Mouse (Mus musculus): ENCODE results near the gene Ccno. TPM values are rescaled to one million over a fixed set of nuclear protein-coding genes. Genes with fewer than 3 reads are reported as not detected.

Ccno gene
- total RNA-seq, 1 experiment: 10.8 TPM

- Histone ChIP-seq H3K9me3 (ENCODE audit: control insufficient read depth, insufficient read depth, low read depth, low read length) (no peaks in the 10 kb centered on the region), H3K4me3 (ENCODE audit: insufficient read depth in 1 of 2, low read depth in 1 of 2, low read length in 2 of 2, poor library complexity in 1 of 2, severe bottlenecking in 1 of 2) (0 out of 4 replicates have a peak overlapping the region, but pooled peaks of 1 of the 2 experiments have one; percentile 14), H3K4me1 (ENCODE audit: control insufficient read depth in 2 of 2, insufficient read depth in 2 of 2, low read length in 2 of 2, poor library complexity in 1 of 2) (peaks cover 3 to 5% of the 10 kb centered on the region in 2 experiments; a peak in 3 of 4 replicates), H3K9ac (ENCODE audit: insufficient read depth, low read depth, low read length, poor library complexity, severe bottlenecking) (0 out of 2 replicates have a peak overlapping the region, but pooled peaks have one; percentile 4), H3K27ac (ENCODE audit: insufficient read depth, low read depth, low read length, poor library complexity, severe bottlenecking) (0 out of 2 replicates have a peak overlapping the region, but pooled peaks have one; percentile 26), H3K36me3 (ENCODE audit: control insufficient read depth, insufficient read depth, low read length, poor library complexity, severe bottlenecking) (peaks cover 3% of the 10 kb centered on the region; the same call in 1 of the 2 replicates)
- DNase-seq (ENCODE audit: low read depth, low spot score): no peak
- no peak for TF ChIP-seq ZNF384 (IDR thresholded peaks at IDR 0.05; ENCODE audit: low read depth, low read length)
- TF ChIP-seq MAFK (IDR thresholded peaks at IDR 0.05; ENCODE audit: insufficient read depth, low read depth, low read length): peak; percentile 43; the same call in 1 of the 2 replicates
- in situ Hi-C loops (cut with MboI; ENCODE audit: low sequenced_read_pairs in 2 of 2, unreplicated experiment in 2 of 2): no loop called here
Observed at GRCm38 (mm10) chr13:112985605-112986450, 1.8 kb upstream of the Ccno start.

GRCm38 (mm10) chr13:112986451-112986950 lies 1.1 kb upstream of the Ccno start:
- Histone ChIP-seq H3K4me3 (ENCODE audit: insufficient read depth in 1 of 2, low read depth in 1 of 2, low read length in 2 of 2, poor library complexity in 1 of 2, severe bottlenecking in 1 of 2) (peak overlapping the region; percentile 74 to 76; a peak in 3 of 4 replicates), H3K36me3 (ENCODE audit: control insufficient read depth, insufficient read depth, low read length, poor library complexity, severe bottlenecking) (peaks cover 3% of the 10 kb centered on the region; the same call in 1 of the 2 replicates), H3K27ac (ENCODE audit: insufficient read depth, low read depth, low read length, poor library complexity, severe bottlenecking) (0 out of 2 replicates have a peak overlapping the region, but pooled peaks have one; percentile 26), H3K9ac (ENCODE audit: insufficient read depth, low read depth, low read length, poor library complexity, severe bottlenecking) (0 out of 2 replicates have a peak overlapping the region, but pooled peaks have one; percentile 4), H3K4me1 (ENCODE audit: control insufficient read depth in 2 of 2, insufficient read depth in 2 of 2, low read length in 2 of 2, poor library complexity in 1 of 2) (peaks cover 3 to 5% of the 10 kb centered on the region in 2 experiments; a peak in 3 of 4 replicates), H3K9me3 (ENCODE audit: control insufficient read depth, insufficient read depth, low read depth, low read length) (no peaks in the 10 kb centered on the region)
- TF ChIP-seq HCFC1 (IDR thresholded peaks at IDR 0.05; ENCODE audit: borderline replicate concordance, insufficient read depth, low read length) (no peak), MAFK (IDR thresholded peaks at IDR 0.05; ENCODE audit: insufficient read depth, low read depth, low read length) (no peak), ZC3H11A (IDR thresholded peaks at IDR 0.05; ENCODE audit: borderline replicate concordance, low read depth, low read length) (no peak), CHD2 (IDR thresholded peaks at IDR 0.05; ENCODE audit: low read depth, low read length) (no peak), ZNF384 (IDR thresholded peaks at IDR 0.05; ENCODE audit: low read depth, low read length) (no peak)
- in situ Hi-C loops (cut with MboI; ENCODE audit: low sequenced_read_pairs in 2 of 2, unreplicated experiment in 2 of 2): no loop called here
- no peak for DNase-seq (ENCODE audit: low read depth, low spot score)

DNA sequence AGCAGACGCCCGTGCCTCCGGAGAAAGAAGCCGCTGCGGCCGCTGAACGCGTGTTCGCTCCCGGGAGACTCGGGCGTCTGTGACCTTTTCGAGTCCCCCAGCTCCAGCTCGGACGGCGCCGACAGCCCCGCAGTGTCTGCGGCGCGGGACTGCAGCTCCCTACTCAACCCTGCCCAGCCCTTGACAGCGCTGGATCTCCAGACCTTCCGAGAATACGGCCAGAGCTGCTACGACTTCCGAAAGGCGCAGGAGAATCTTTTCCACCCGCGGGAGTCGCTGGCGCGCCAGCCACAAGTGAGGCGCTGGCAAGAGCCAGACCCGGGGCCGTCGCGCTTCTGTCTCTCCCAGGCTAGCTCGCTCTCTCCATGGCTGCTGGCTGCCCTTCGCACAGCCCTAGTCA lies 389 bp downstream of the Ccno start:
- no peak for DNase-seq (ENCODE audit: low read depth, low spot score)
- H3K4me1 ChIP-seq (ENCODE audit: control insufficient read depth in 2 of 2, insufficient read depth in 2 of 2, low read length in 2 of 2, poor library complexity in 1 of 2): peaks cover 3 to 5% of the 10 kb centered on the region in 2 experiments; a peak in 3 of 4 replicates
- no peak for TF ChIP-seq ZNF384 (IDR thresholded peaks at IDR 0.05; ENCODE audit: low read depth, low read length)
- no peak for TF ChIP-seq MAFK (IDR thresholded peaks at IDR 0.05; ENCODE audit: insufficient read depth, low read depth, low read length)
- TF ChIP-seq HCFC1 (IDR thresholded peaks at IDR 0.05; ENCODE audit: borderline replicate concordance, insufficient read depth, low read length): no peak; the same call in 1 of the 2 replicates
- TF ChIP-seq CHD2 (IDR thresholded peaks at IDR 0.05; ENCODE audit: low read depth, low read length): no peak
- TF ChIP-seq ZC3H11A (IDR thresholded peaks at IDR 0.05; ENCODE audit: borderline replicate concordance, low read depth, low read length): no peak
- in situ Hi-C loops (cut with MboI; ENCODE audit: low sequenced_read_pairs in 2 of 2, unreplicated experiment in 2 of 2): no loop called here
- H3K9me3 ChIP-seq (ENCODE audit: control insufficient read depth, insufficient read depth, low read depth, low read length): no peaks in the 10 kb centered on the region
- peak overlapping the region; percentile 70 for H3K9ac ChIP-seq (ENCODE audit: insufficient read depth, low read depth, low read length, poor library complexity, severe bottlenecking)
- peak overlapping the region; percentile 74 to 76 for H3K4me3 ChIP-seq (ENCODE audit: insufficient read depth in 1 of 2, low read depth in 1 of 2, low read length in 2 of 2, poor library complexity in 1 of 2, severe bottlenecking in 1 of 2)
- H3K27ac ChIP-seq (ENCODE audit: insufficient read depth, low read depth, low read length, poor library complexity, severe bottlenecking): no peak overlapping the region
- H3K36me3 ChIP-seq (ENCODE audit: control insufficient read depth, insufficient read depth, low read length, poor library complexity, severe bottlenecking): peaks cover 3% of the 10 kb centered on the region; the same call in 1 of the 2 replicates

DNA sequence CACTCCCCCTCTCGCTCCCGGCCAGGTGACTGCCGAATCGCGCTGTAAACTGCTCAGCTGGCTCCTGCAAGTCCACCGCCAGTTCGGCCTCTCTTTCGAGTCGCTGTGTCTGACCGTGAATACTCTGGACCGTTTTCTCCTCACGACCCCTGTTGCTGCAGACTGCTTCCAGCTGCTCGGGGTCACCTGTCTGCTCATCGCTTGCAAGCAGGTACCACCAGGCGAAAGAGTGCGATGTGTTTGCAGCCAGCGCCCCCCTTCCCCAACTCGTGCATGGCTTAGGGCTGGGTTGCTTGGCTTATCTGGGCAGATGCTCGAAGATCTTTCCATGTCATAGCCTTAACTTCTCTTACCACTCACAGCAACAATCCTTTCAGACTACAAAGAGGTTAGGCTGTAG lies 1.3 kb downstream of the Ccno start:
- H3K4me1 ChIP-seq (ENCODE audit: control insufficient read depth in 2 of 2, insufficient read depth in 2 of 2, low read length in 2 of 2, poor library complexity in 1 of 2): peaks cover 3 to 5% of the 10 kb centered on the region in 2 experiments; a peak in 3 of 4 replicates
- H3K9ac ChIP-seq (ENCODE audit: insufficient read depth, low read depth, low read length, poor library complexity, severe bottlenecking): no peak overlapping the region
- TF ChIP-seq ZC3H11A (IDR thresholded peaks at IDR 0.05; ENCODE audit: borderline replicate concordance, low read depth, low read length) (no peak), CHD2 (IDR thresholded peaks at IDR 0.05; ENCODE audit: low read depth, low read length) (no peak), MAFK (IDR thresholded peaks at IDR 0.05; ENCODE audit: insufficient read depth, low read depth, low read length) (no peak), ZNF384 (IDR thresholded peaks at IDR 0.05; ENCODE audit: low read depth, low read length) (no peak), HCFC1 (IDR thresholded peaks at IDR 0.05; ENCODE audit: borderline replicate concordance, insufficient read depth, low read length) (no peak)
- peaks cover 3% of the 10 kb centered on the region; the same call in 1 of the 2 replicates for H3K36me3 ChIP-seq (ENCODE audit: control insufficient read depth, insufficient read depth, low read length, poor library complexity, severe bottlenecking)
- DNase-seq (ENCODE audit: low read depth, low spot score): no peak
- H3K9me3 ChIP-seq (ENCODE audit: control insufficient read depth, insufficient read depth, low read depth, low read length): no peaks in the 10 kb centered on the region
- in situ Hi-C loops (cut with MboI; ENCODE audit: low sequenced_read_pairs in 2 of 2, unreplicated experiment in 2 of 2): no loop called here
- peak overlapping the region; percentile 74 to 76 for H3K4me3 ChIP-seq (ENCODE audit: insufficient read depth in 1 of 2, low read depth in 1 of 2, low read length in 2 of 2, poor library complexity in 1 of 2, severe bottlenecking in 1 of 2)
- no peak overlapping the region for H3K27ac ChIP-seq (ENCODE audit: insufficient read depth, low read depth, low read length, poor library complexity, severe bottlenecking)

Measured in ES-E14 (cell line).